Mouse (Mus musculus) forebrain, embryonic 13.5 days (tissue): ENCODE data around the gene C5ar1. TPM values are rescaled to one million over a fixed set of nuclear protein-coding genes. Genes with fewer than 3 reads are reported as not detected.

Experiments
- ATAC-seq: fragments of 200-750 bp; cut with Nextera tagmentation; 2 replicates; pipeline ENCODE4 v1.8.0; 2017
- H3K27ac ChIP-seq: fragments of 300-500 bp; sonication (generic); 2 replicates; pipeline ENCODE4 v1.5.1; 2015; ENCODE audit warnings: inconsistent platforms, mild to moderate bottlenecking, moderate library complexity
- H3K27me3 ChIP-seq: fragments of 300-500 bp; sonication (generic); 2 replicates; pipeline ENCODE4 v1.6.1; 2015; ENCODE audit warnings: mild to moderate bottlenecking, inconsistent platforms
- H3K36me3 ChIP-seq: fragments of 300-500 bp; sonication (generic); 2 replicates; pipeline ENCODE4 v1.6.1; 2015; ENCODE audit warnings: mild to moderate bottlenecking, inconsistent platforms; ENCODE audit not compliant: poor library complexity, severe bottlenecking
- H3K4me1 ChIP-seq: fragments of 300-500 bp; sonication (generic); 2 replicates; pipeline ENCODE4 v1.6.1; 2015; ENCODE audit warnings: inconsistent platforms
- H3K4me2 ChIP-seq: fragments of 300-500 bp; sonication (generic); 2 replicates; pipeline ENCODE4 v1.6.1; 2015; ENCODE audit warnings: inconsistent platforms, mild to moderate bottlenecking, moderate library complexity
- H3K4me3 ChIP-seq: fragments of 300-500 bp; sonication (generic); 2 replicates; pipeline ENCODE4 v1.5.1; 2015; ENCODE audit warnings: mild to moderate bottlenecking, inconsistent platforms
- H3K9ac ChIP-seq: fragments of 300-500 bp; sonication (generic); 2 replicates; pipeline ENCODE4 v1.6.1; 2015; ENCODE audit warnings: mild to moderate bottlenecking, inconsistent platforms
- H3K9me3 ChIP-seq: fragments of 300-500 bp; sonication (generic); replicated peaks from 2 replicates; pipeline ENCODE4 v1.6.1; 2016; ENCODE audit warnings: inconsistent platforms
- WGBS: fragments of 180-500 bp; shearing (Covaris S2); methylation state at CpG from one replicate; pipeline ENCODE4 v1.1.7; 2015; 5-methylcytosine and 5-hydroxymethylcytosine counted together
- polyA plus RNA-seq: library from polyadenylated mRNA; unstranded; fragments of >200 nt; fragmentation: Nextera tagmentation; extraction: Ambion mirVana; gene quantifications from 2 replicates; pipeline ENCODE4 v1.2.1, GENCODE M21; 2015

Gene C5ar1
- polyA plus RNA-seq, 1 experiment from 2014 or later = 0.57 TPM

DNA sequence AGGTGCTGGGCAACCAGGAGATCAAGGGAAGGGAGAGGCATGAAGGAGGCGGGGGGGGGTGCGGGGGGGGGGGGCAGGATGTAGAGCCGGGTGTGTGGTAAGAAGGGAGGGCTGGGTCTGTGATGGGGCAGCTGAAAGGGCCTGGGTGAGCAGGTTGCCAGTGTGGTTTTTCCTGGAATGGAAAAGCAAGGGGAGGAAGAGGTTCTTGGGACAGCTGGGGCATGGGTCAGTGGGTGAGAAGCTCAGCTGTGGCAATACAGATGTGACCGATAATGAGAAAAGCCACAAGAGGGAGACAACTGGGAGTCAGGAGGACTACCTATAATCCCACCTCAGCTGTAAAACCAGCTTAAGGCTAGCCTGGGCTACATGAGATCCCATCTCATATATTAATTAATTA, 13.4 kb downstream of the C5ar1 start:
- H3K9ac ChIP-seq = no peak overlapping the region

DNA sequence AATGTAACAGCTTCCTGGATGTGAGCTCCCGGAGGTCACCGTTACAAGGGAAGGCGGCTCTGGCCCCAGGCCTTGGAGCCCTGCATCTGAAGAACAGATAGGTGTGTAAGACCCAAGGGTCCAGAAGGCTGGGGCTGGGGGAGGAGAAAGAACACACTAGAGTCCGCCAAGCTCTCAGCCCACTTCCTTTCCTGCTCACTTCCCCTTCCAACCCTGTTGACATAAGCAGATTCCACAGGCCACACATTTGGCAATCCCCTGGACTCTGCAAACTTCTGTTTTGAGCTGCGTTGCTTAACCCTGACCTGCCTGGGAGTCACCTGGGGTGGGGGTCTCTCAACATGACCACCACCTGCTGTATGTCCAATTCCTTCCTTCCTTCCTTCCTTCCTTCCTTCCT, 15.3 kb downstream of the C5ar1 start, which contains the start of gene C5ar2:
Gene C5ar2 (minus strand): TSS at position 88 of the 400 bp plus-strand sequence.
- H3K4me3 ChIP-seq = no peak within 1 kb of the TSS
- ATAC-seq = no peak
- H3K27ac ChIP-seq = no peak within 1 kb of the TSS
- H3K9me3 ChIP-seq = no peaks in the 10 kb centered on the region
- no peaks in the 10 kb centered on the region for H3K27me3 ChIP-seq
- no peaks in the 10 kb centered on the region for H3K4me1 ChIP-seq
- H3K9ac ChIP-seq = no peak within 1 kb of the TSS
- 85% methylated on average over 5 of the region's 5 CpGs for WGBS
- no peak within 1 kb of the TSS for H3K4me2 ChIP-seq
- no peaks in the 10 kb centered on the region for H3K36me3 ChIP-seq

More for the DNA sequence above, 13.4 kb downstream of the C5ar1 start:
- 47% methylated on average over 2 of the region's 4 CpGs for WGBS
- no peak overlapping the region for H3K4me2 ChIP-seq
- no peak overlapping the region for H3K27ac ChIP-seq
- no peaks in the 10 kb centered on the region for H3K27me3 ChIP-seq
- no peak for ATAC-seq
- no peak overlapping the region for H3K4me3 ChIP-seq
- H3K4me1 ChIP-seq = no peaks in the 10 kb centered on the region
- H3K36me3 ChIP-seq = no peaks in the 10 kb centered on the region
- no peaks in the 10 kb centered on the region for H3K9me3 ChIP-seq

DNA sequence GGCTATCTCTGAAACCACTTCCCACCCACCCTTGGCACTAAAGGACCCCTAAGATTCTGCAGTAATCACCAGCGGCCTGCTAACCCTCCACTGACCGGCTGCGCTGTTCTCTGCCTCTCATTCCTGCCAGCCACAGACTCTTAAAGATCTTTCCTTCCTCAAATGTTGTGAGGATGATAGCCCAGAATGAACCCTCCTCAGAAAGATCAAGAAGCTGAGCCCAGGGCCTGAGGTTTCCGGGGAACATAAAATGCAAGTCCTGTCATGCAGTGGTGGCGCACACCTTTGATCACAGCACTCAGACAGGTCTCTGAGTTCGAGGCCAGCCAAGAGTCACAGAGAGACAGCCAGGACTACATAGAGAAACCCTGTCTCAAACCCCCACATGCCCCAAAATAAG, 17.1 kb downstream of the C5ar1 start:
- no peak overlapping the region for H3K4me3 ChIP-seq
- H3K36me3 ChIP-seq = no peaks in the 10 kb centered on the region
- no peaks in the 10 kb centered on the region for H3K9me3 ChIP-seq
- H3K4me2 ChIP-seq = no peak overlapping the region
- H3K9ac ChIP-seq = no peak overlapping the region
- no peaks in the 10 kb centered on the region for H3K27me3 ChIP-seq
- no peaks in the 10 kb centered on the region for H3K4me1 ChIP-seq
- ATAC-seq = no peak
- no peak overlapping the region for H3K27ac ChIP-seq
- WGBS = 91% methylated on average over 6 of the region's 6 CpGs

DNA sequence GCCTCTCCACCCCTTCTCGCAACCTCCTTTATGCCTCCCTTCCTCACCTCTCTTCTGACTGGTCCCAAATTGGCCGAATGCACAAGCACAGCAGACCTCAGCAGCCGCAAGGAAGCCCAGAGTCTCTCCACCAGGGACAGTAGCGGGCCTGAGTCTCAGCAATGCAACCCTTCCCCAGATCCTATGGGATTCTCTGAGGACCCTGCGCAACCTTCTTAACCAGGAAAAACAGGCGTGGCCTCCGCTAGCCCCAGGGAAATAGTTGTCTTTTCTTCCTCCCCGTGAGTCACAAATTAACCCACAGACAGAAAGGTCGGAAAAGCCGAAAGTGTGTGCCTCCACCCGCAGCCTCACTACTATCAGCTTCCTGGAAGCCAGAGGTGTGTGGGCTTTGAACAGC, 17.6 kb downstream of the C5ar1 start:
- Histone ChIP-seq H3K9ac (no peak overlapping the region), H3K4me3 (no peak overlapping the region), H3K4me1 (no peaks in the 10 kb centered on the region), H3K36me3 (no peaks in the 10 kb centered on the region), H3K27me3 (no peaks in the 10 kb centered on the region), H3K4me2 (no peak overlapping the region), H3K9me3 (no peaks in the 10 kb centered on the region), H3K27ac (no peak overlapping the region)
- ATAC-seq = no peak
- 69% methylated on average over 11 of the region's 11 CpGs for WGBS

DNA sequence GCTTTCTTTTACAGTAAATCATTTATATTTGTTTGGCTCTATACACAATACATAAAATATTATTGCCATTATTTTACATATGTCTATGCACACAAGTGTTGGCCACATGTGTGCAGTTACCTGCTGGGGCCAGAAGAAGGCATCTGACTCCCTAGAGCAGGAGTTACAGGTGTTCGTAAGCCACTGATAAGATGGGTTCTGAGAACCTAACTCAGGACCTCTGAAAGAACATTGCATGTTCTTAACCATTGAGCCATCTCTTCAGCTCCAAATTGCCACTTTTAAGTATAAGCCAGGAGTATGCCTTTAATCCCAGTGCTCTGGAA, 18.4 kb downstream of the C5ar1 start:
- H3K27ac ChIP-seq = no peak overlapping the region
- H3K9ac ChIP-seq = no peak overlapping the region
- no peak overlapping the region for H3K4me3 ChIP-seq
- no peak overlapping the region for H3K4me2 ChIP-seq
- no peaks in the 10 kb centered on the region for H3K27me3 ChIP-seq
- no peaks in the 10 kb centered on the region for H3K36me3 ChIP-seq
- WGBS = 98% methylated on average over 1 of the region's 1 CpGs
- H3K9me3 ChIP-seq = no peaks in the 10 kb centered on the region
- no peaks in the 10 kb centered on the region for H3K4me1 ChIP-seq
- ATAC-seq = no peak

DNA sequence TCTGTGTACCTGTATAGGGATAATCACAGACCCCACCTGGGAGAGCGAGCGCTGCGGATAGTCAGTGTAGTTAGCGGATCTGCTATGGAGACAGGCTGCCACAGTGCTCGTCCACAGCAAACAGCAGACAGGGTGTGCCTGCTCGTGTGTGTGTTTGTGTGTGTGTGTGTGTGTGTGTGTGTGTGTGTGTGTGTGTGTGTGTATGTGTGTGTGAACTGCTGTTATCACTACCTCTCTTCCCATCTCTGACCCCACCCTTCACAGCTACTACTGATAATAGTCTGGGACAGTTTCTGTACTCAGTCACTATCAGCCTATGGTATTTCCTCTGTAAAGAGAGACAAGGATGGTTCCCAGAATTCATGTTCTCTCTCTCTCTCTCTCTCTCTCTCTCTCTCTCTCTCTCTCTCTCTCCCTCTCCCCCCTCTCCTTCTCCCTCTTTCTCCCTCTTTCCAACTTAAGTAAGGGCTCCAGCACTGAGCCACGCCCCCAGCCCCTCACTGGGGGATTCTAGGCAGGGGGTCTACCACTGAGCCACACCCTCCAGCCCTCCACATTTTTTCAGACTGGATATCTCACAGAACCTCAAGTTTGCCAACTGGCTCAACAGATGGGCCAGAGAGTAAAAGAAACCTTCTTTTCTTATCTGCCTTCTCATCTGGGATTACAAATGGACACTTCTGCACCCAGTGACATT, 18.9 kb downstream of the C5ar1 start:
- H3K36me3 ChIP-seq = no peaks in the 10 kb centered on the region
- no peaks in the 10 kb centered on the region for H3K4me1 ChIP-seq
- H3K27me3 ChIP-seq = no peaks in the 10 kb centered on the region
- H3K4me3 ChIP-seq = no peak overlapping the region
- H3K9ac ChIP-seq = no peak overlapping the region
- ATAC-seq = no peak
- WGBS = 80% methylated on average over 7 of the region's 7 CpGs
- no peak overlapping the region for H3K27ac ChIP-seq
- H3K4me2 ChIP-seq = no peak overlapping the region
- no peaks in the 10 kb centered on the region for H3K9me3 ChIP-seq

DNA sequence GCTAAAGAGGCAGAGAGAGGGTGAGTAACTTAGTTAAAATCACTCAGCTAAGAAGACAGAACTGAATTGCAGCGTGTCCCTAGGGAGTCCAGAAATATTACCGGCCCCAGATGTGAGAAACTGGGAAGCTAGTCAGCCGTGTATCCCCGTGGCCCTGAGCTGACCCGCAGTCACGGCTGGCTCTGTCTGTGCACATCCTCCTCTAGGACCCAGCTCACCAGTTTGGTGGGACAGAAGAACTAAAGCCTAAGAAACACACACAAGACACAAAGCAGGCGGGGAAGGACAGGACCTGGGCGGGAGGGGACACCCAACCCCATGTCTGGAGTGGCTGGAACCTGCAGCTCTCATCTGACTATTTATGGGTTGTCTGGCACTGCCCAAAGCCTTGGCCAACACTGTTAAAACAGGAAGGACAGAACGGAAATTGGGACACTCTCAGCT, 19.8 kb downstream of the C5ar1 start:
- ATAC-seq = no peak
- no peak overlapping the region for H3K9ac ChIP-seq
- H3K27me3 ChIP-seq = no peaks in the 10 kb centered on the region
- no peak overlapping the region for H3K4me2 ChIP-seq
- 73% methylated on average over 9 of the region's 9 CpGs for WGBS
- no peaks in the 10 kb centered on the region for H3K9me3 ChIP-seq
- H3K27ac ChIP-seq = no peak overlapping the region
- H3K4me1 ChIP-seq = no peaks in the 10 kb centered on the region
- H3K36me3 ChIP-seq = no peaks in the 10 kb centered on the region
- H3K4me3 ChIP-seq = no peak overlapping the region

DNA sequence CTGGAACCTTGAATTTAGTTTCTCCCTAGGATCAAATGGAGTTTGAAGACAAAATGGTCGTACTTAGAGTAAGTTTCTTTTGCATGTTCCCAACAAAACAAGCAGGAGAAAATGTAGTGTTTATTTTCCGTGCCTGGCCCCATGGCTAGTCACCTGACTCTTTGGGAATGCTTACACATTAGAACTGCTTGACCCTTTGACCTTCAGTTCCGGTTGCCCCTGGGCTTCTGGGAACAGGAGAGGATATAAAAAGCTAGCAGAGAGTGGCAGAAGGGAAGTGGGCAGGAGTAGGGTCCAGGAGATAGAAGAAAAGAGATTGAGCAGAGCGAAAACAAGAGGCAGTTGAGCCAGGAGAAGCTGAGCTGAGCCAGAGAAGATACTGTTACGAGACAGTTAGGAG, 29.5 kb downstream of the C5ar1 start:
- WGBS = 65% methylated on average over 5 of the region's 5 CpGs
- 0 out of 2 replicates have a peak, but pooled peaks cover 14% of the 10 kb centered on the region for H3K9me3 ChIP-seq
- no peak overlapping the region for H3K27ac ChIP-seq
- H3K4me2 ChIP-seq = no peak overlapping the region
- no peaks in the 10 kb centered on the region for H3K36me3 ChIP-seq
- H3K4me1 ChIP-seq = no peaks in the 10 kb centered on the region
- no peak for ATAC-seq
- H3K4me3 ChIP-seq = no peak overlapping the region
- H3K27me3 ChIP-seq = peaks cover 10% of the 10 kb centered on the region
- H3K9ac ChIP-seq = no peak overlapping the region

DNA sequence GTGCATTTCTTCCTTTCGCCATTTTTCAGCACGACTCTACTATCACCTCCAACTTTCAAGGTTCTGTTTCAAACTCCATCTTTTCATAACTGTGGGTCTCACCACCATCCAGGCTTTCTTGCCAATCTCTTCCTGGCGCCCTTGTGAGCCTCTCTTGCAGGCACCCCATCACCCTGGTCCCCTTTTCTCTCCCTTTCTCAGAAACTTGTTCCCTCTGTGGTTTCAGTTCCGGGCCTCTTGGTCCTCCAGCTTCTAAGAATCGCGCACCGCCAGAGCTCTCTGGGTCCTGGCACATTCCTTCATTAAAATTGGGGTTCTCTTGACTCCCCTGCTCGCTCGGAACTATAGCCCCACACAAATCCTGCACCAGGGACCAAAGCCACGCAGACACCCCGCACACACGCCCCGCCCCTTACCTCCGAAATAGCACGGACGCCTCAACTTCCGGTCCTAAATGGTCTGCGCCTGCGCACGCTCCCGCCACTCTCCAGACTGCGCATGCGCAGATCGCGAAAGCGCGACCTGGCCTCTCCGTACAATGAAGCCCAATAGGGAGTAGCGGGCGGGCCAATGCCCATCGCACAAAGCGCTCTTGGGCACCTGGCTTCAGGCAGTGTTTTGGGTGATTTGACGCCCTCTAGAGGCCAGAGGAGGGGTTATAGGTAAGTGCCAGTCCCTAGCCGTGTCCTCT, 37.6 kb downstream of the C5ar1 start, which contains the start of gene Dhx34:
Gene Dhx34 (minus strand): TSS at position 456 of the 691 bp plus-strand sequence.
- Histone ChIP-seq H3K9ac (peak within 1 kb of the TSS; percentile 79), H3K27ac (peak within 1 kb of the TSS; percentile 49), H3K4me2 (peak within 1 kb of the TSS; percentile 67), H3K27me3 (peaks cover 10% of the 10 kb centered on the region), H3K4me3 (peak within 1 kb of the TSS; percentile 63), H3K9me3 (no peaks in the 10 kb centered on the region), H3K36me3 (peaks cover 20% of the 10 kb centered on the region), H3K4me1 (peaks cover 10% of the 10 kb centered on the region)
- under 1% methylated on average over 34 of the region's 34 CpGs for WGBS
- ATAC-seq = peak; percentile 98

DNA sequence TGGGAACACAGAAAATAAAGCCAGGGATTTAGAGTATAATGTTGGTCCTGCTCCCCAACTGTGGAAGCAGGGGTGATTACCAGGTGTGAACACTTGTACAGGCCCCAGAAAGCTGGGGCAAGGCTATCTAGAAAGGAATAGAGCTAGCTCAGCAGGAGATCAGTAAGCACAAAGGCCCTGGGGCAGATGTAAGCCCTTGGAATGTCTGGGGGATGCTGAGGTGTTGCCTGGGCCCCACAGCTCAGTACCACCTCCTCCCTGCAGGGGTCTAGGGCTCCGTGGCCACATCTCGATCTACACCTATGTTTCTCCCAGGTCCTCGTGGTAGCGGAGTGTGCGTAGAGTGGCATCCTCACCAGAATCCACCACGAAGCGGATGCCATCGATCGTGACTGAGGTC, 45.4 kb downstream of the C5ar1 start:
- no peak overlapping the region for H3K27ac ChIP-seq
- H3K4me2 ChIP-seq = no peak overlapping the region
- 94% methylated on average over 9 of the region's 9 CpGs for WGBS
- H3K9me3 ChIP-seq = no peaks in the 10 kb centered on the region
- H3K27me3 ChIP-seq = no peaks in the 10 kb centered on the region
- peaks cover 94% of the 10 kb centered on the region for H3K36me3 ChIP-seq
- H3K9ac ChIP-seq = no peak overlapping the region
- H3K4me3 ChIP-seq = no peak overlapping the region
- no peak for ATAC-seq
- no peaks in the 10 kb centered on the region for H3K4me1 ChIP-seq

DNA sequence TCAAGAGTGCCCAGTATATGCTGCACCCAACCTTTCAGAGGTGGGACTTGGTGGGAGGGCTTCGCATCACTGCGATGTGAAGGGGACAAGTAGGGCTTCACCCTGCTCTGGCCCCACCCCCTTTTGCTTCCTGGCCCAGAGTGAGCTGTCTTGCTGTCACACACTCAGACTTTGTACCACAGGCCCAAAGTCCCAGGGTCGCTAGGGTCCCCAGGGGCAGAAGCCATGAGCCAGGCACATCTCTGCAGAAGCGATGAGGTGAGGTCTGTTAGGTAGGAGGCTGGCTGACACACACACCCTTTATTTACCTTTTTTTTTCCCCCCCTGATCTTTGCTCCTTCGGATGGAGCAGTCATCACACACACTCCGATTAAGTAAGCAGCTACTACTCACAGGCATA, 46.1 kb downstream of the C5ar1 start:
- Histone ChIP-seq H3K4me1 (no peaks in the 10 kb centered on the region), H3K27ac (no peak overlapping the region), H3K4me3 (no peak overlapping the region), H3K9ac (no peak overlapping the region), H3K4me2 (no peak overlapping the region), H3K9me3 (no peaks in the 10 kb centered on the region), H3K27me3 (no peaks in the 10 kb centered on the region), H3K36me3 (peaks cover 97% of the 10 kb centered on the region)
- no peak for ATAC-seq
- WGBS = 93% methylated on average over 6 of the region's 6 CpGs

DNA sequence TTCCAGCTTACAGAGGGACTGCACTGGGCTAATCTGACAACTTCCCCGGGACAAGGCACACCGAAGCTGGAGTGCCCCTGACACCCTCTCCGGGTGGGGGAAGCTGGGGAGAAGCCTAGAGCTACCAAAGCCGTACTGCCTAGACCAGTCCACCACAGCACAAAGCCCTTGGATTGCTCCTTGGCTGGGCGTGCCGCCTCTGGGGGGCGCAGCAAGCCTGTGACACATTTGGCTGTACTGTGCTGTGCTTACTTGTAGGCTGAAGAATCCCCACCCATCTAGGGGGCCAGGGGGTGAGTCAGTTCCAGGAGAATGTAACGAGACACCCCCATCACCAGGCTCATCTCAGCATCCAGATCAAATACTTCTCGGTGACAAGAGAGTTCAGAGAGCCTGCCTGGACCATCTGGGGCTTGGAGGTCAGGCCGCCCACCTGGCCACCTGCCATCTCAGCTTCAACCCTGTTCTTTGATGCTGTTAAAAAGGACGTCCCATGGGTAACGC, 48.4 kb downstream of the C5ar1 start:
- H3K9me3 ChIP-seq = no peaks in the 10 kb centered on the region
- H3K4me2 ChIP-seq = no peak overlapping the region
- no peaks in the 10 kb centered on the region for H3K4me1 ChIP-seq
- H3K27ac ChIP-seq = no peak overlapping the region
- ATAC-seq = no peak
- no peak overlapping the region for H3K9ac ChIP-seq
- no peaks in the 10 kb centered on the region for H3K27me3 ChIP-seq
- WGBS = 83% methylated on average over 12 of the region's 12 CpGs
- H3K36me3 ChIP-seq = peaks cover 93% of the 10 kb centered on the region
- no peak overlapping the region for H3K4me3 ChIP-seq
